Mouse (Mus musculus) forebrain, postnatal 0 days (tissue): ENCODE measurements around the gene Hsp90ab1. TPM values are rescaled to one million over a fixed set of nuclear protein-coding genes. Genes with fewer than 3 reads are reported as not detected.

Source experiments
- ATAC-seq: fragments of 200-750 bp; cut with Nextera tagmentation; 2 replicates; pipeline ENCODE4 v1.8.0; 2017; ENCODE audit warnings: mild to moderate bottlenecking, moderate library complexity
- DNase-seq: peaks from one replicate; pipeline ENCODE4 v3.0.0-alpha.2; 2015
- H3K27ac ChIP-seq: fragments of 300-500 bp; sonication (generic); 2 replicates; pipeline ENCODE4 v1.5.1; 2014; ENCODE audit warnings: low read depth, mild to moderate bottlenecking, antibody characterized with exemption, low read length, moderate library complexity, mixed read lengths
- H3K27me3 ChIP-seq: fragments of 300-500 bp; sonication (generic); 2 replicates; pipeline ENCODE4 v1.6.1; 2014; ENCODE audit warnings: mild to moderate bottlenecking, low read length, mixed read lengths; ENCODE audit not compliant: insufficient read depth
- H3K36me3 ChIP-seq: fragments of 300-500 bp; sonication (generic); 2 replicates; pipeline ENCODE4 v1.6.1; 2014; ENCODE audit warnings: mild to moderate bottlenecking, moderate library complexity; ENCODE audit not compliant: insufficient read depth
- H3K4me1 ChIP-seq: fragments of 300-500 bp; sonication (generic); 2 replicates; pipeline ENCODE4 v1.6.1; 2014; ENCODE audit warnings: antibody characterized with exemption; ENCODE audit not compliant: insufficient read depth
- H3K4me2 ChIP-seq: fragments of 300-500 bp; sonication (generic); 2 replicates; pipeline ENCODE4 v1.6.1; 2014; ENCODE audit warnings: low read depth, mild to moderate bottlenecking, moderate library complexity
- H3K4me3 ChIP-seq: fragments of 300-500 bp; sonication (generic); 2 replicates; pipeline ENCODE4 v1.5.1; 2014; ENCODE audit warnings: low read depth, low read length, mixed read lengths
- H3K9ac ChIP-seq: fragments of 300-500 bp; sonication (generic); 2 replicates; pipeline ENCODE4 v1.6.1; 2014; ENCODE audit warnings: mild to moderate bottlenecking
- H3K9me3 ChIP-seq: fragments of 300-500 bp; sonication (generic); 2 replicates; pipeline ENCODE4 v1.6.1; 2016; ENCODE audit warnings: low read length
- CTCF ChIP-seq: sonication (generic); IDR thresholded peaks from 2 replicates; pipeline ENCODE4 v1.5.1; 2016; ENCODE audit warnings: antibody characterized with exemption, control low read depth, low read depth
- WGBS: fragments of 180-500 bp; shearing (Covaris S2); extraction: QIAGEN DNeasy Blood & Tissue Kit; methylation state at CpG from one replicate; pipeline ENCODE4 v1.1.7; 2014; 5-methylcytosine and 5-hydroxymethylcytosine counted together
- polyA plus RNA-seq: library from polyadenylated mRNA; unstranded; fragments of >200 nt; fragmentation: Nextera tagmentation; extraction: Ambion mirVana; gene quantifications from 2 replicates; pipeline ENCODE4 v1.2.1, GENCODE M21; 2015
- total RNA-seq: library from RNA; depleted of rRNA; stranded (reverse); fragments of >200 nt; gene quantifications from 2 replicates; pipeline ENCODE4 v1.2.3, GENCODE M21; 2014

Hsp90ab1 gene
- total and polyA plus RNA-seq, 2 experiments from 2014 or later, result 1,351 to 1,497 TPM

DNA sequence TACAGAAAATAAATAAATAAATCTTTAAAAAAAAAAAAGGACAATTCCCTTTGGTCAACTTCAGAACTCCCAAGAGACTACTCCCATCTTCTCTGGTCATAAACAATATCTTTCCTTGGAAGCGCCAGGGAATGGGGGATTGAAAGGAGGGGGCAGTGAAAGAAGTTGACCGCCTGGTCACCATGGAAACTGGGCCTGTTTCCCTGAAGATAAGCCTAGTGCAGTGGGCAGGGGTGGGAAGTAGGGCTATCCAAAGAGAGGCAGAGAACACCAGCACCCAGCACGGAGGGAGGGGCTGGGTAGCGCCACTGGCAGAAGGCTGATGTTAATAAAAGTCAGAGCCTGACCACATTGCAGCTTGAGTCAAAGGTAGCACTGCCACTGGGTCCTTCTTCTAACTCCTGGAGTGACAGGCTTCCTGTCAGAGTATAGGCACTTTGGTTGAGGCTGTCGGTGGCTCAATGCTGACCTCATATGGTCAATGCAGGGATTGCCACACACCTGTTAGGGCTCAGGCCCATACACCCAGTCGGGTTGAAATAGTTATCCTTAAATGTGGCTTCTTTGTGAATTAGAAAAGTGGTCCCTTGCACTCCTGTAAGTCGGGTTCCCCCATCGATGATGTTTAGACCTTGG lies 21.1 kb downstream of the Hsp90ab1 start:
- H3K9ac ChIP-seq, result no peak overlapping the region
- peak; percentile 94 for TF ChIP-seq CTCF
- 0 out of 2 replicates have a peak, but pooled peaks cover 2% of the 10 kb centered on the region for H3K36me3 ChIP-seq
- no peaks in the 10 kb centered on the region for H3K9me3 ChIP-seq
- DNase-seq (peak; percentile 87), ATAC-seq (0 out of 2 replicates have a peak, but pooled peaks have one; percentile 18)
- H3K27me3 ChIP-seq, result no peaks in the 10 kb centered on the region
- no peak overlapping the region for H3K4me2 ChIP-seq
- peaks cover 14% of the 10 kb centered on the region for H3K4me1 ChIP-seq
- no peak overlapping the region for H3K27ac ChIP-seq
- no peak overlapping the region for H3K4me3 ChIP-seq
- 2% methylated on average over 8 of the region's 8 CpGs for WGBS

GRCm38 (mm10) chr17:45551249-45551796 lies 21.7 kb downstream of the Hsp90ab1 start:
- no peak overlapping the region for H3K27ac ChIP-seq
- DNase-seq (no peak), ATAC-seq (no peak)
- no peaks in the 10 kb centered on the region for H3K9me3 ChIP-seq
- H3K36me3 ChIP-seq, result peaks cover 7% of the 10 kb centered on the region
- no peaks in the 10 kb centered on the region for H3K27me3 ChIP-seq
- 47% methylated on average over 7 of the region's 7 CpGs for WGBS
- TF ChIP-seq CTCF, result no peak
- no peak overlapping the region for H3K4me2 ChIP-seq
- H3K9ac ChIP-seq, result no peak overlapping the region
- peaks cover 12% of the 10 kb centered on the region for H3K4me1 ChIP-seq
- no peak overlapping the region for H3K4me3 ChIP-seq

GRCm38 (mm10) chr17:45550253-45550652 lies 22.8 kb downstream of the Hsp90ab1 start:
- ATAC-seq, result no peak
- Histone ChIP-seq H3K27me3 (no peaks in the 10 kb centered on the region), H3K4me1 (peaks cover 8% of the 10 kb centered on the region), H3K9me3 (no peaks in the 10 kb centered on the region), H3K9ac (peak overlapping the region; percentile 97), H3K27ac (peak overlapping the region; percentile 93; the same call in 1 of the 2 replicates), H3K36me3 (peaks cover 17% of the 10 kb centered on the region), H3K4me2 (peak overlapping the region; percentile 55), H3K4me3 (peak overlapping the region; percentile 88; the same call in 1 of the 2 replicates)
- no peak for DNase-seq
- WGBS, result 32% methylated on average over 5 of the region's 5 CpGs
- no peak for TF ChIP-seq CTCF

DNA sequence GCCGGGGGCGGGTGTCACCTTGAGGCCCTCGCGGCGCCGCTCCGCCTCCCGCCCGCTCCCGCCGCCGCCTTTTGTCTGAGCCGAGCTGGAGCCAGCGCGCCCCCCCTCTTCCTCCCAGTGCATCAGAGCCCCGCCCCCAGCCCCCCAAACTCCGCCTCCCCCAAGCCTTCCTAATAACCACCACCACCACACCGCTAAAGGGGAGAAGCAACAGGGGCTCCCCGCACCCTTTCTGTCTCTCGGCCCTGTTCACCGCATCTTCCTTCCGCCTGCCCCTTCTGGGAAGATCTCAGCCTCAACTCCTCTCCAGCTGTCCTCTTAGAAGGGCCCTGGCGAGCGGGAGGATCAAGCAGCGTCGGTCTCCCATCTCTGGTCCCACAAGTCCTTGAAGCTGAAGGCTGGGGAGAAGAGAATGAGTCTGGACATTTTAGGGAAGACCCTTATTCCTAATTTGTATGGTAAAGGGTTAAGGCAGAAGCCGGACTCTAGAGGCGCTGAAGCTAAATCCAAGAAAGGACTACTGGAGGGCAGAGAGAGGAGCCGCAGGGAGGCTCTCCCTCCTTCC lies 23.4 kb downstream of the Hsp90ab1 start, which contains the start of gene Tmem151b:
TSS of gene Tmem151b (minus strand) at position 61 of the 565 bp plus-strand sequence.
- 0 out of 2 replicates have a peak, but pooled peaks have one; percentile 13 for TF ChIP-seq CTCF
- H3K36me3 ChIP-seq, result peaks cover 22% of the 10 kb centered on the region
- peak within 1 kb of the TSS; percentile 88 for H3K4me3 ChIP-seq
- DNase-seq, result peak; percentile 82
- under 1% methylated on average over 21 of the region's 29 CpGs for WGBS
- H3K27me3 ChIP-seq, result no peaks in the 10 kb centered on the region
- peak within 1 kb of the TSS; percentile 93 for H3K27ac ChIP-seq
- H3K9ac ChIP-seq, result peak within 1 kb of the TSS; percentile 97
- peak; percentile 68 for ATAC-seq
- no peaks in the 10 kb centered on the region for H3K9me3 ChIP-seq
- H3K4me1 ChIP-seq, result peaks cover 11% of the 10 kb centered on the region
- peak within 1 kb of the TSS; percentile 55 for H3K4me2 ChIP-seq

DNA sequence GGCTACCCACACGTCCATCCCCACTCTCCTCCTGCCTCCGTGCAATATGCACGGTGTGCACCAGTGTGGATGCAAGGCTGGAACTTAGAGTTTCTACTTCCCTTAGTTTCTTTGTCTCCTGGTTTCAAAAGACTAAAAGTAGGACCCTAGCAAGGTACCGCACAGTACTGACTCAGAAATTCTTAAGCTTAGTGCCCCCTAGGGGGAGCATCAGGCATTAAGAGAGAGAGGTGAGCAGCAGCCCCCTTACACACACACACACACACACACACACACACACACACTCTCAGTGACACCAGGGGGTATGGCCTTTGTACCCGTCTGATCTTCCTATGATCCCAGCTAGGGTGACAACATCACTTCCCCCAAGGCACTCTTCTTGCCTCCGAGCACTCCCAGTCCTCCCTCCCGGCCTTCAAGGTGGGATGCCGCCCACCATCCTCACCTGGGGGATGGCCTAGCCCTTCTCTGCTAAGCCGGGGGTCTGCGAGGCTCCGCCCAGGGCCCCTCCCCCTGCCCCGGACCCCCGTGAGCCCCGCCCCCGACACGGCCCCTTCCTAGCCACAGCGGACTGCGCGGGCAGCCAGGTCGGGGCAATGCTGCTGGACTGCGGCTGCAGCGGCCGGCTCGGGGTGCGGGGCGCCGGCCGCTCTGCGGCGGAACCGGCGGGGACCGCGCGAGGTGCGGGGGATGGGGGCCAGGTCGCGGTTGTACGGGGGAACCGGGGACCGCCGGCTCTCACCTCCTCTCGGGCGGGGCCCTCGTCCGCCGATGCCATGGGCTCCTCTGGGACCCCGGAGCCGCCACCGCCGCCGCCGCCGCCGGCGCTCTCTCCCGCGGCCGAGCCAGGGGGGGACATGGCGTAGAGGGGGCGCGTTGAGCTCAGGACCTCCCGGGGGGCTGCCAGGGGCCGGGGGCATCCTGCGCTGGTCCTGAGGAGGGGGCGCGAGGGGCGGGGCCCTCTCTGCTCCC lies 24.2 kb downstream of the Hsp90ab1 start:
- H3K27me3 ChIP-seq, result no peaks in the 10 kb centered on the region
- peaks cover 28% of the 10 kb centered on the region for H3K36me3 ChIP-seq
- ATAC-seq (peak; percentile 85), DNase-seq (peak; percentile 88)
- WGBS, result 5% methylated on average over 35 of the region's 68 CpGs
- no peaks in the 10 kb centered on the region for H3K9me3 ChIP-seq
- TF ChIP-seq CTCF, result peak; percentile 75
- peaks cover 11% of the 10 kb centered on the region for H3K4me1 ChIP-seq
- peak overlapping the region; percentile 55 for H3K4me2 ChIP-seq
- peak overlapping the region; percentile 88 for H3K4me3 ChIP-seq
- H3K9ac ChIP-seq, result peak overlapping the region; percentile 97
- H3K27ac ChIP-seq, result peak overlapping the region; percentile 93

DNA sequence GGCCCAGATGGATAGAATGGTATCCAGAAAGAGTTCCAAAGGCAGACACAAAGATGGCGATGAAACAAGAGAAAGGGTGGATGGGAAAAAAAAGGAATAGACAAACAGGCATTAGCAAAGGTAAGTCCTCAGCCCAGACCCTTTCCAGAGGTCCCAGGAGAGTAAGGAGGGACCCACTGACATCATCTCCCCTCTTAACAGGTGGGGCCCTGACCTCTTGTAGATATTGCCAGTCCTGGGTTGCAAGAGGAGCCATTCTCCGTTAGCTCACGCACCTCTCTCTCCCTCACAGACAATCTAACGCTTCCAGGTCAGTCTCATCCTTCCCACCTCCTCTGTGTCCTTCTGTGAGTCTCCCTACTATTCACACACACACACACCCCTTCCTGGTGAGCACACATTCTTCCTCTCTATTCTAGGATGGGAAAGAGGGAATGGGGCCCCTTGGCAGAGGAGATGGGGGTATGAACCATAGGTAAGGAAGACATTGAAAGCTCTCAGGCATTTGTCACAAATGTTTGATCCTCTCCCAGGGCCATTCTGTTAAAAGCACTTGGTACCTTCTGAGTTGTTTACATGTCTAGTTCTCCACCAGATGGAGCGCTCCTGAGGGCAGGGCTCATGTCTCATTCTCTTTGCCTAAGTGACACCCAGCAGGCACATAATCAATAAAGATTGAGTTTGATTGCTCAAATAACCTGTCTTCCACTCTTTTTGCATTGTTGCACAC lies 25.4 kb downstream of the Hsp90ab1 start:
- DNase-seq (no peak), ATAC-seq (no peak)
- WGBS, result 79% methylated on average over 5 of the region's 5 CpGs
- Histone ChIP-seq H3K36me3 (peaks cover 28% of the 10 kb centered on the region), H3K27ac (no peak overlapping the region), H3K4me1 (peaks cover 11% of the 10 kb centered on the region), H3K9me3 (no peaks in the 10 kb centered on the region), H3K9ac (peak overlapping the region; percentile 35), H3K4me3 (peak overlapping the region; percentile 88), H3K4me2 (peak overlapping the region; percentile 55), H3K27me3 (no peaks in the 10 kb centered on the region)
- peak; percentile 33 for TF ChIP-seq CTCF
